Mouse (Mus musculus): ENCODE measurements around the gene Prr36.

- TF ChIP-seq CTCF (IDR thresholded peaks at IDR 0.05; ENCODE audit: control insufficient read depth, insufficient read depth, insufficient read length) = no peak
- TF ChIP-seq MYOD1 (IDR thresholded peaks at IDR 0.05; ENCODE audit: control insufficient read depth, insufficient read length, low read depth) = no peak
- TF ChIP-seq FOSL1 (IDR thresholded peaks at IDR 0.05; ENCODE audit: insufficient read depth, low read length, poor library complexity, severe bottlenecking) = no peak
- no peak for TF ChIP-seq USF1 (IDR thresholded peaks at IDR 0.05; ENCODE audit: low read depth)
These were observed 42.0 kb upstream of the Prr36 start, which contains the start of gene Ctxn1 for GRCm38 (mm10) chr8:4259125-4259804.

Measured in C2C12 (cell line).